Mouse (Mus musculus) left cerebral cortex, adult 18-20 months (tissue): ENCODE results near the gene Wdr47. TPM values are rescaled to one million over a fixed set of nuclear protein-coding genes. Genes with fewer than 3 reads are reported as not detected.
"Not testable (repeated sequence)": the region's sequence is repeated elsewhere in the genome, so short reads cannot be mapped to it uniquely, and the experiment has no call there.

Source experiments
- DNase-seq, 2 experiments: peaks; one replicate each; pipeline ENCODE4 v3.0.0; 2021 to 2022; ENCODE audit warnings: low spot score in 2 of 2, mixed read lengths in 1 of 2
- total RNA-seq, 2 experiments: library from RNA; stranded (reverse); gene quantifications; 2 replicates each; pipeline ENCODE4 v1.2.3; 2021

Gene Wdr47
- total RNA-seq, 2 experiments from 2014 or later, result 123 to 138 TPM

- no peak for DNase-seq
These were observed 17.8 kb downstream of the Wdr47 start for GRCm38 (mm10) chr3:108608906-108609305.

GRCm38 (mm10) chr3:108634761-108635160, 43.7 kb downstream of the Wdr47 start:
- DNase-seq, result no peak

- DNase-seq, result no peak
These were observed 48.3 kb downstream of the Wdr47 start for GRCm38 (mm10) chr3:108639412-108639811.

GRCm38 (mm10) chr3:108640998-108641397, 49.9 kb downstream of the Wdr47 start:
- DNase-seq, result no peak

- no peak for DNase-seq
These were observed 53.8 kb downstream of the Wdr47 start for GRCm38 (mm10) chr3:108644856-108645255.

- peak; percentile 7 to 14 for DNase-seq
These were observed 55.0 kb downstream of the Wdr47 start for GRCm38 (mm10) chr3:108646036-108646435.

- not testable (repeated sequence) for DNase-seq
These were observed 56.6 kb downstream of the Wdr47 start for GRCm38 (mm10) chr3:108647681-108648080.

GRCm38 (mm10) chr3:108652866-108653642, 62.0 kb downstream of the Wdr47 start:
- DNase-seq, result no peak

- peak; percentile 95 to 97 for DNase-seq
These were observed 62.8 kb downstream of the Wdr47 start, which contains the start of gene Clcc1 for GRCm38 (mm10) chr3:108653710-108654379. Clcc1 (plus strand) TSS chr3:108653913.

- DNase-seq, result no peak
These were observed 63.5 kb downstream of the Wdr47 start for GRCm38 (mm10) chr3:108654566-108654965.

- DNase-seq, result no peak
These were observed 64.4 kb downstream of the Wdr47 start for GRCm38 (mm10) chr3:108655486-108655885.

GRCm38 (mm10) chr3:108658612-108659011, 67.5 kb downstream of the Wdr47 start:
- peak in 1 of 2 experiments; percentile 10 for DNase-seq

- DNase-seq, result no peak
These were observed 69.9 kb downstream of the Wdr47 start for GRCm38 (mm10) chr3:108660941-108661340.

GRCm38 (mm10) chr3:108676616-108677015, 85.5 kb downstream of the Wdr47 start:
- no peak for DNase-seq

- no peak for DNase-seq
These were observed 89.9 kb downstream of the Wdr47 start for GRCm38 (mm10) chr3:108681004-108681403.

GRCm38 (mm10) chr3:108683597-108683996, 92.5 kb downstream of the Wdr47 start:
- DNase-seq, result not testable (repeated sequence)

GRCm38 (mm10) chr3:108685701-108686100, 94.6 kb downstream of the Wdr47 start:
- DNase-seq, result no peak

GRCm38 (mm10) chr3:108689015-108689441, 97.9 kb downstream of the Wdr47 start:
- DNase-seq, result no peak

- no peak for DNase-seq
These were observed 98.4 kb downstream of the Wdr47 start for GRCm38 (mm10) chr3:108689446-108689845.

- no peak for DNase-seq
These were observed 98.9 kb downstream of the Wdr47 start for GRCm38 (mm10) chr3:108689979-108690378.

- DNase-seq, result peak; percentile 20 to 29
These were observed 103.2 kb downstream of the Wdr47 start for GRCm38 (mm10) chr3:108694321-108694720.
